Mouse (Mus musculus) right cerebral cortex, postnatal 25 days (tissue): ENCODE results near the gene Il18rap.

Experiments used
- DNase-seq: peaks from one replicate; pipeline ENCODE4 v3.0.0; 2022

The Il18rap gene

DNA sequence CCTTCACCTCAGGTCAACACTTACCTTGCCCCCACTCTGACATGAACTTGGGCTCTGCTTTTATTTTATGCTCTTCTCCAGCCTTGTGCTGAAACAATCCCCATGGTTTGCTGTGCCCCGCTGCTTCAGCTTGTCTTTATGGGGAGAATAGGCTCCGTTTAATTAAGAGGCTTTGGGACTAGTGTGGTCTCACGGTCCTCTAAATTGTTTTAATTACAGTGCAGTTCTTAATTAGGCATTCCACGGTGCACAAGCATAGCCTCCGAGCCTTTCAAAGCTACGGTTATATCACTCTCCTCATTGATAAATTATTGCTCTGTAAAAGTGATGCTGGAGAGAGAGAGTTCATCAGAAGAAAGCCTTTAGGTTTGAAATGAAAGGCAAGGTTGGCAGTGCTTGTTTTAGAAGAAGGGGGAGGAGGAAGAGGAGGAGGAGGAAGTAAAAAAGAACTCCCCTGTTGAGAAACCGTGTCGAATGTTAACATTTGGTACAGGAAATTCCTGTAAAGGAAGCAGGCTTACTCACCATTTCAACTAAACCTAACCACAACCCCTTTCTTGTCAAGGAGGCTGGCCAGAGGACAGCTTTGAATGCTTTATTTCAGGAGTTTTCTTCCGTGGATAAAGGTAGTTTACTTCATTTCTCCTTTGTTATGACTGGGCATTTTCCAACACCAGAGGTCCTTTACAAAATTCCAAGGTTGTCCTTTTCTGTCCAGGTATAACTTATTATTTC lies at the start of gene Il18rap:
Gene Il18rap (plus strand): TSS at position 512 of the 735 bp plus-strand sequence.
- no peak for DNase-seq

DNA sequence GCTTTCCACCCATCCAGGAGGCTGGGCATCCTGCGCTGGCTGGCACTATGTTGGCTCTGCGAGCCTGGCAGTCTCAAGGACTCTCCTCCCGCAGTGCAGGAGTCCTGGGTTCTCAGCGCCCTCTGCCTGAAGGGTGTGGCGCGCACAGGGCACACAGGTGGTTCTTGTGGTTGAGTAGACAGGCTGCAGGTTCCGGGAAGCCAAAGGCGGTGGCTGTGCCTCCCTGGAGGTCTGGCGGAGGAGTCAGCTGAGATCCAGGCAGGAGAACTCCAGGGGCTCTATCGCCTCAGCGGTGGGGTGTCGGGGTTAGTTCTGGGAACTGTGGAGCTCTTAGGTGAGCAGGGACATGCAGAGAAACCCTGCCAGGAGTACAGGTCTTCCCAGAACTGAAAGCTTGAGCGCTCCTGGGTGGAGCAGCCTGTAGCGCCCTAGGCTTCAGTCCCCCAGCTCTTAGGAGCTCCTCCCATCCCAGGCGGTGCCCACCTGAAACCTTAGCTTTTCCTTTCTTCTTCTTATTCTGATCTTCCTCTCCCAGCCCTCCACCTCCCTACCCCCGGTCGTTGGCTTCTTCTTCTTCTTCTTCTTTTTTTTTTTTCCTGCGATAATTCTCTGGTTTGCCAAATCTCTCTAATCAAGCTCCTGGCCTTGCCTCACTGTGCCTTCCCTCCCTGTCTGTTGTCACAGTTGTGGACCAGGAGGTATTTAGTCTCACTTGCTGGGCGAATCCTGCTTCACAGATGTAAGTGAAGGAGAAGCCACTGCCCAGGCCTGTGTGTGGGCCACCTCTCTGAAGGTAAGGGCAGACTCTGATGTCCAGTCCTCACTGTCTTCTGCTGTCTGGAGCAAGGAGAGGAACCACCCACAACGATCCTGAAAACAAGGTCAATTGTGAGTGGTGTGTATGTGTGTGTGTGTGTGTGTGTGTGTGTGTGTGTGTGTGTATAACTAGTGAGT lies 49.4 kb upstream of the Il18rap start, which contains the start of gene Il18r1:
Gene Il18r1 (plus strand): TSS at position 76 of the 954 bp plus-strand sequence.
- DNase-seq, result no peak

- DNase-seq, result no peak
Observed at GRCm38 (mm10) chr1:40467306-40467705, 47.9 kb upstream of the Il18rap start.

GRCm38 (mm10) chr1:40468805-40469204 lies 46.4 kb upstream of the Il18rap start:
- DNase-seq, result no peak

DNA sequence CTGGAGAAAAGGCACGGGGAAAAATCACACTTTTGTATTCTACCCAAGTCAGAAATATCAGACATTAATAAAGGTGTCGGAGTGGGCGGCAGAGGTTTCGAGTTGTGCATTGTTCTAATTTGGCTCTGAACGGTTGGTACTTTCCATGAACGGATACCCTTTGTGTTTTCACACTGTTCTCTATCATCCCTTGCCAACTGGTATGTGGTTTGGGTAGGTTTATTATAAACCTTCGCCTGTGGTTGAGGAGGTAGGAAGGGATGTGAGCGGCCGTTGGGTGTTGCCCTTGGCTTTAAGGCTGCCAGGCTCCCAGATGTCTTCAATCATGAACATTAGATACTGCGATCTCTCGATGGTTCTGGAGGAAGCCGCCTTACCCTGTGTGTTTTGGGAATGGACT lies 45.3 kb upstream of the Il18rap start:
- no peak for DNase-seq

GRCm38 (mm10) chr1:40472401-40472800 lies 42.8 kb upstream of the Il18rap start:
- DNase-seq, result no peak

DNA sequence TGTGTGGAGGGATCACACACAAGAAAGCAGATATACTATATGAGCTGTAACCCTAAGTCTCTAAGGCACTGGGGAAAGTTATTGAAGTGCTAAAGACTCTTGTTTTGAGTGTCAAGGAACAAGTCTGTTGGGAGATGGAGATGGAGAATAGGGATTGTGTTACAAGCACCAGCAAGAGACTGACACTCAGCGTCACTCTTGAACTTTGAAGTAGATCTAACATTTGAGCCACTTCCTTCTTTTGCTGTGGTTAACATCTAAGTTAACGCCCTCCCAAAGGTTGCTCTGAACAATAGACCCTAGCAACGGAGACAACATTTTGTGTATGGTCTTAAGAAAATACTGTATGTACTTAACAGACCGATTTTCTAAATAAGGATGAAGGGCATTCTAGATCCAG lies 41.5 kb upstream of the Il18rap start:
- no peak for DNase-seq

DNA sequence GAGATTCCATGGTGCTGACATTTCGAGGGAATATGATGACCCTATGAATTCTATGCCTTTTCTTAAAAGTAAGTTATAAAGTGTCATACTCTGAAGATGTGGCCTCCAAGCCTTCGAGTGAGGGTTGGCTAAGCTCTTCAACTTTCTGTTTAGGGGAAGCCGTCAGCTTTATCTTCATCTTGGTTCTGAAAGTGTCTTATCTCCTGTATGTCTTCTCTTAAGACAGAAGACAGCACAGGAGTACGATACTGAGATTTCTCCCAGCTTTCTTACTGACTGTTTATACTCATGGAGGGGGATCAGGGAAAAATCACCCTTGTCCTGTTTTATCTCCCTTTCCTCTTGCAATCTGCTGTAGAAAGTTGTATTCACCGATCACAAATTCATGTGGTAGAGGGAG lies 40.8 kb upstream of the Il18rap start:
- DNase-seq, result no peak

DNA sequence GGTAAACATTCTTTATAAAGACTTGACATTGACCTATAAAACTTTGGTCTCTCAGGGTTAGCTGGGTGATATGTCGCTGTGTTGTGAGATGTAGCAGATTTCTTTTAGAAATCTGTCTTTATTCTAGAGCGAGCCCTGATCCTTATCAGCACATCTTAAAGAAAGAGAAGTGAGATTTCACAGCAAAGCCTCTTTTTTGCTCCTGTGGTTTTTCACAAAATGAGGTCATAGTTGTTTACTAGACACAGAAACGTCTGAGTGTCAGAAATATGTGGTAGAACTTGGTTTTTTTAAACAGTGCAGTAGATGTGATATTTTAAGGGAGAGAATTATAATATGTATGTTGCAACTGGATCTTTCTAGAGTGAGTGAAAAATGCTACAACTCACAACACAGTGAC lies 39.5 kb upstream of the Il18rap start:
- DNase-seq, result no peak

DNA sequence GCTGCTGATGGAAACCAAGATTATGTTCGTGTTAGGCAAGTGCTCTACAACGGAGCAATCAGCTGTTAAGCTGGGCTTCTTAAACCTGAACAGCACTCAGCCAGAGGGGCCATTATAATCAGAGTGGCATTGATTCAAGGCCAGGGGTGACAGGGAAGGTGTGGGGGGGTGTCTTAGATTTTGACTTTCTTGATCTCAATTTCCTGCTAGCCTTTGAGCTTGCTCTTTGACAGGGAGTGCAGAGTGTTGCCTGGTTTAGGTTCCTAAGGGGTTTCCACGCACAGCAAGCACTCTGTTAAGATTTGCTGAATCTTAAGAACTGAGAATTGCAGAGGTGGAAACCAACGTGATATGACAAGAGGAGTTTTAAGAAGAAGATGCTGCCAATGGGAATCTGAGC lies 38.4 kb upstream of the Il18rap start:
- DNase-seq, result no peak

DNA sequence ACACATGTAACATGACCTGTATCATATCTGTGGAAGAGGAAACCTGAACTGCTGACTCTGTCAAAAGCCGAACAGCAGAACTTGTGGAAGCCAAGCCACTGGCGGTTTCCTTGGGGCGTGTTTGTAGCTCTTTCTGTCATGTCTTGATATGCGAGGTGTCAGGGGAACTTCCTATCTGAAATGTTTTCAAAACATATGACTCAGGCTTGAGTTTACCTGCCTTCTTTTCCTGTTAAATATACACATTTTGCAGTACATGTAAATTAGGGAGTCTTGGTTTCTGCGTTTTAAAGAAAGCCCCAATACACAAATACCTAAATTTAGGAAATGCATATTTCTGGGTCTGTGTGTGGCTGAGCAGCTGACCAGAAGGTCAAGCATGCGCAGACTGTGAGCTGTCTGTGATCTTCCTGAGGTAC lies 35.6 kb upstream of the Il18rap start:
- DNase-seq, result no peak

GRCm38 (mm10) chr1:40494594-40494993 lies 20.6 kb upstream of the Il18rap start:
- DNase-seq, result no peak

- DNase-seq, result no peak
Observed at GRCm38 (mm10) chr1:40499708-40500107, 15.5 kb upstream of the Il18rap start.

- no peak for DNase-seq
Observed at GRCm38 (mm10) chr1:40501126-40501525, 14.0 kb upstream of the Il18rap start.

DNA sequence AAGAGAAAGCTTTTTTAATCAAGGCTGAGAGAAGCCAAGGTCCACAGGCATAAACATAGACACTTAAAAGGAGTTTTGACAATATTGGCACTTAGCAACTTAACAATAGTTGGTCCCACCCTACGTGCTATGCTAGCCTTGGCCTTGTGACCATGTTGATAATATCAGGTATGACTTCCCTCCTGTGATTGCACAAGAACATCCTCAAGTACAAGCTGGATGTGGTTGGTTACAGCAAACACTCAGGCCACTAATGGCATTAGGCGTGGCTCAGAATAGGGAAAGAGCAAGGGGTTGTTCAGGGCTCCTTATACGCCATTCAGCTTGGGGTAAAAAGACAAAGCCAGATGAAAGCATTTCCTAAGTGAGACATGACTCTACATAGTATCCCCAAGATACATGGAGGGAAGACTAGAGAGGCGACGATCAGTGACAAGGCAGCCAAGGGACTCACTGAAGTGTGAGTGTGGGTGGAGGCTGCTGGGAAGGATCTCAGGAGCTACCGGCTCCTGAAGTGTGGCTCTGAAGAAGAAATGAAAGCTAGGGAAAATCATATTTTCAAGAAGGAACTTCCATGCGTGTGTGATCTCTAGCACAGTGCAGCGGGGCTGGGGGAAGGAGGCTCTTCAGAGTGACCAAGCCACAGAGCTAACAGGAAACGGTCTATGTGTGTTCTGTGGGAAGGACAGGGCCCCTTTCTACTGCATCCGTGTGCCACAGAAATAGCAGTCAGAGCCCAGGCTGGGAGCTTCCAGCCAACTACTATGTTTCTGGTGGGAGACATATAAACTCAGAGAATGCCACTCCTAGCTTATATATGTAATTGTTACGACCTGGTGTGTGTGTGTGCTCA lies 13.4 kb upstream of the Il18rap start:
- no peak for DNase-seq

DNA sequence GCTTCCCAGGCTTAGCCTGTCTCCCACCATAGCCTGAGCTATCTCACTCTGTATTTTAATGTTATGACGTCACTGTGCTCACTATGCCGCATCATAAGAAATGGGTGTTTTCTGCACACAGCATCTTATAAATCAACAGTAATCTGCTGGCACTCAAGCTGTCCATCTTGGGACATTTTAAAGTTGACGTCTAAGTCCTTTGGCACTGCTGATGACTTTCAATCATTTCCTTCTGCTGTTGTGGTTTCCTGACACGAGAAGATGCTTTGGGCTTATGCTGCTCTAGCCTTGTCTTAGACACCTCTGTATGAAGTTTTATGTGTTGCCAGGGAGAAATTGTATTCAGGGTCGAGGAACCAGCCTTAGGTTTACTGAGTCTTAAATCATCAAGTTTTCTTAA lies 10.6 kb upstream of the Il18rap start:
- no peak for DNase-seq

- DNase-seq, result no peak
Observed at GRCm38 (mm10) chr1:40516364-40516763, 1.2 kb downstream of the Il18rap start.

GRCm38 (mm10) chr1:40522918-40523317 lies 7.8 kb downstream of the Il18rap start:
- DNase-seq, result no peak

DNA sequence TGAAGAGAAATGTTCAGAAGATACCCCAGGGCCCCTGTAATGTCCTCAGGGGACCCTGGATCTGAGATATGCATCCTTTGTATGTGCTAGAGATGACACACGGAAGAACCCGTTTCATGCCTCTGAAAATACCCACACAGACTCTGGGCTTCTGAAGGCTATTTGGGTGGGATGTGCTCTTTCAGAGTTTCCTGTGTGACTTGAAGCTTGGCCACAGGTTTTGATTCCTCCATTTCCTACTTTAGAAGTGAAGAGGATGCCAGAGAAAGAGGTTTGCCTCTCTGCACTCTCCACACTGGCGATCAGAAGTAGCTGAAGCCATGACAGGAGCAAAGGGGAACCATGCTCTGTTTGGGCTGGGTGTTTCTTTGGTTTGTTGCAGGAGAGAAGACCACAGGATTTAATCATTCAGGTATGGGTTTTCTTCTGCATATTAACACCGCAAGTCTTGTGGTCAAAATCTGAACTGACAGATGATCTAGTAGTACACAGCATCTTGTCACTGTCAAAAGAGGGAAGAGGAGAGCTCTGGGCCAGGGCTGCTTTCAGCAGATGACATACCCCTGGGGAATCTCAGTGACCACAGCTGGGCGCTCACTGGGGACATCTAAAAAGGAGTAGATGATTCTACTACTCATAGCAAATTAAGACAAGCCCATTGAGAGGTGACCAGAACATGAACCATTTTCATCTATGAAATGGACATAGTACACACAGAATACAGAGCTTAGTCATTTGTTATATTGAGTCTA lies 9.0 kb downstream of the Il18rap start:
- DNase-seq, result no peak

GRCm38 (mm10) chr1:40529287-40529686 lies 14.1 kb downstream of the Il18rap start:
- no peak for DNase-seq

DNA sequence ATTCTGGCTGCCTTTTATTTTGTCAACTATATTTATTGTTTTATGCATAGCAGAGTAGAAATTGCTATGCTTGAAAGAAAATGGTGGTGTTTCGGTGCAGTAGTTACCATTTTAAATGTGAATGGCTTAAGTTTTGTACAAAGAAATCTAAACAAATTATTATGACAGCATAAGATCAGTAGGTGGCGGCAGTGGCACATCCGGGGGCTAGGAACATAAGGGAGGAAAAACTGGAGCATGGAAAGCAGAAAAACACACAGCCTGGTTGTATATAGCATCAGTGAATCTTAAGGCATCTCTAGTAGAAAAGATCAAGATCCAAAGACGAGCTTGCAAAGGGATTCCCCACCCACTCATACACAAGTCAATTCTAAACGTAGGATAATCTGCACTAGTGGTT lies 22.4 kb downstream of the Il18rap start:
- DNase-seq, result no peak

- DNase-seq, result peak; percentile 8
Observed at GRCm38 (mm10) chr1:40544650-40545049, 29.5 kb downstream of the Il18rap start.
